Mouse (Mus musculus) small intestine, adult 2 months (tissue): ENCODE data around the gene Pidd1. TPM values are rescaled to one million over a fixed set of nuclear protein-coding genes. Genes with fewer than 3 reads are reported as not detected.

Experiments used
- H3K27ac ChIP-seq: fragments of 200-500 bp; 2 replicates; pipeline ENCODE4 v1.5.1; 2012; ENCODE audit warnings: low read depth, low read length, control low read depth, inconsistent platforms; ENCODE audit not compliant: insufficient read depth
- H3K27me3 ChIP-seq: fragments of 200-500 bp; 2 replicates; pipeline ENCODE4 v1.6.1; 2012; ENCODE audit warnings: mild to moderate bottlenecking, moderate library complexity, low read length, inconsistent platforms; ENCODE audit not compliant: control insufficient read depth, insufficient read depth
- H3K36me3 ChIP-seq: fragments of 200-500 bp; 2 replicates; pipeline ENCODE4 v1.6.1; 2012; ENCODE audit warnings: mild to moderate bottlenecking, low read length, control low read depth, inconsistent platforms; ENCODE audit not compliant: control insufficient read depth, insufficient read depth
- H3K4me1 ChIP-seq: fragments of 200-500 bp; 2 replicates; pipeline ENCODE4 v1.6.1; 2012; ENCODE audit warnings: low read length, inconsistent platforms, mixed read lengths; ENCODE audit not compliant: control insufficient read depth, insufficient read depth, insufficient read length
- H3K4me3 ChIP-seq: fragments of 200-500 bp; 2 replicates; pipeline ENCODE4 v1.5.1; 2012; ENCODE audit warnings: low read depth, mild to moderate bottlenecking, control low read depth, inconsistent platforms, low read length, moderate library complexity
- CTCF ChIP-seq: fragments of 200-500 bp; IDR thresholded peaks from 2 replicates; pipeline ENCODE4 v1.5.1; 2012; ENCODE audit warnings: low read depth, mild to moderate bottlenecking, control low read depth, inconsistent platforms, low read length, moderate library complexity, mixed read lengths; ENCODE audit not compliant: insufficient replicate concordance, insufficient read length; ENCODE audit errors: extremely low read depth
- POLR2A ChIP-seq: fragments of 200-500 bp; IDR thresholded peaks from 2 replicates; pipeline ENCODE4 v1.6.1; 2012; ENCODE audit warnings: low read depth, mild to moderate bottlenecking, control low read depth, inconsistent platforms, low read length, moderate library complexity
- WGBS: fragments of 180-500 bp; shearing (Covaris S2); methylation state at CpG from one replicate; pipeline ENCODE4 v1.1.7; 2018; 5-methylcytosine and 5-hydroxymethylcytosine counted together
- polyA plus RNA-seq: library from polyadenylated mRNA; depleted of rRNA; stranded (reverse); fragments of >200 nt; gene quantifications from 2 replicates; pipeline ENCODE4 v1.2.3, GENCODE M21; 2012

The Pidd1 gene
- polyA plus RNA-seq, 1 experiment: 13.9 TPM

DNA sequence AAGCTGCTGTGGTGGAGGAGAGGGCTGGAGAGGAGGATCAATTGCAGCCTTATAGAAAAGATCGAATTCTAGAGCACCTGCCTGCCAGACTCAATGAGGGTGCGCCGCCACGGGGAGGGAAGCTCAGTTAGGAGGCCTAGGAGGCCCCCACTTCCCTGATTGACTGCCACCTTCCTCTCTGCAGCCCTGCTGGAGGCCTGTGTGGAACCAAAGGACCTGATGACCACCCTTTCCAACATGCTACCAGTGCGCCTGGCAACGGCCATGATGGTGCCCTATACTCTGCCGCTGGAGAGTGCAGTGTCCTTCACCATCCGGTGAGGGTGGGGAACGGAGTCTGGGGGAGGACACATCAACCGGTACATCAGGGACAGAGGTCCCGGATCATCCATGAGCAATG lies 14.8 kb upstream of the Pidd1 start:
- whole genome bisulfite sequencing: 87% methylated on average over 11 of the region's 11 CpGs
- TF ChIP-seq POLR2A: no peak
- no peak for TF ChIP-seq CTCF
- H3K27me3 ChIP-seq: no peaks in the 10 kb centered on the region

DNA sequence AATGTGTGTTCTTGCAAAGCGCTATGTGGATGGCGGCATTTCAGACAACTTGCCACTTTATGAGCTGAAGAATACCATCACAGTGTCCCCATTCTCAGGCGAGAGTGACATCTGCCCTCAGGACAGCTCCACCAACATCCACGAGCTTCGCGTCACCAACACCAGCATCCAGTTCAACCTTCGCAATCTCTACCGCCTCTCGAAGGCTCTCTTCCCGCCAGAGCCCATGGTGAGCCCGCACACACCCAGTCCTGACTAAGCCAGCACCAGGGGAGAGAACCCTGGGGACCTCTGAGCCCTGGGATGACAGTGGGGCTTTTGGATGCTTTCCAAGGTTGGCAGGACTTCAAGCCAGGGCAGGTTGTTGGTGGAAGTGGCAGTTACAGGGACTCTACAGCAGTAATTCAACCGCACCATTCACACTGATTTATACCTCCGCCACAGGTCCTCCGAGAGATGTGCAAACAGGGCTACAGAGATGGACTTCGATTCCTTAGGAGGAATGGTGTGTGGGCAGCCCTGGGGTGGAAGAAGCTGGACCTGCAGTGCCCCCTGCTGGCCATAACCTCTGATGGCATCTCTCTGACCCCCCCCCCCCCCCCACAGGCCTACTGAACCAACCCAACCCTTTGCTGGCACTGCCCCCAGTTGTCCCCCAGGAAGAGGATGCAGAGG lies 14.3 kb upstream of the Pidd1 start:
- Histone ChIP-seq H3K4me3 (no peak overlapping the region), H3K27me3 (no peaks in the 10 kb centered on the region), H3K36me3 (peaks cover 30% of the 10 kb centered on the region), H3K4me1 (peaks cover 39% of the 10 kb centered on the region), H3K27ac (no peak overlapping the region)
- 49% methylated on average over 15 of the region's 15 CpGs for WGBS
- TF ChIP-seq CTCF (peak; percentile 66), POLR2A (no peak)

More for the DNA sequence above, 14.8 kb upstream of the Pidd1 start:
- Histone ChIP-seq H3K27ac (no peak overlapping the region), H3K4me1 (peaks cover 39% of the 10 kb centered on the region), H3K36me3 (peaks cover 30% of the 10 kb centered on the region), H3K4me3 (no peak overlapping the region)

DNA sequence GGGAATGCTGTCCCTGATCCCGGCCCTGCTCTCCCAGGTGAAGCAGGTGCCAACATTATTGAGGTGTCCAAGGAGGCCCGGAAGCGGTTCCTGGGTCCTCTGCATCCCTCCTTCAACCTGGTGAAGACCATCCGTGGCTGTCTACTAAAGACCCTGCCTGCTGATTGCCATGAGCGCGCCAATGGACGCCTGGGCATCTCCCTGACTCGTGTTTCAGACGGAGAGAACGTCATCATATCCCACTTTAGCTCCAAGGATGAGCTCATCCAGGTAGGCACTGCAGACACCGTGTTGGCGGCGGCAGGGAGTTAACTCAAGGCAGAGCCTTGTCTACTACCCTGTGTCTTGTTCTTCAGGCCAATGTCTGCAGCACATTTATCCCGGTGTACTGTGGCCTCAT lies 13.4 kb upstream of the Pidd1 start:
- WGBS: 83% methylated on average over 14 of the region's 14 CpGs
- no peak overlapping the region for H3K4me3 ChIP-seq

DNA sequence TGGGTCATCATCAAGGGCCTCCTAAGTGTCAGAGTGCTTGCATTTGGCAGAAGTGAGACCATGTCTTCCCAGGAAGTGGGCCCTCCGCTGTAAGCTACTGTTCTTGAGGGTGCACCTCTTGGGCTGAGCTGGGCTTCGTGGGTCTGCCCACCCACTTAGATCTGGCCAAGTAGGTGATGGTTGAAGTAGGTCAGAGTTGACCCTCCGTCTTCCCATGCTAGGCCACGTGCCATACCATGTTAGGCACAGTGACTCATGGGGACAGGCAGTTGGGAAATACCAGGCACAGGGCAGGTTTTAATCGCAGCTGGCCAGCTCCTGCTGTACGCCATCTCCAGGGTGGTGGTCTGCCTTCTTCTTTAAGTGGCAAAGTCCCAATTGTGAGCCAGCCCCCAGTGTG lies 12.9 kb upstream of the Pidd1 start:
- Histone ChIP-seq H3K27me3 (no peaks in the 10 kb centered on the region), H3K27ac (peak overlapping the region; percentile 91), H3K36me3 (peaks cover 33% of the 10 kb centered on the region), H3K4me3 (peak overlapping the region; percentile 84), H3K4me1 (peaks cover 32% of the 10 kb centered on the region)
- 53% methylated on average over 6 of the region's 6 CpGs for WGBS
- TF ChIP-seq POLR2A: no peak
- no peak for TF ChIP-seq CTCF

More for the DNA sequence above, 13.4 kb upstream of the Pidd1 start:
- H3K36me3 ChIP-seq: peaks cover 30% of the 10 kb centered on the region
- peaks cover 36% of the 10 kb centered on the region for H3K4me1 ChIP-seq
- no peaks in the 10 kb centered on the region for H3K27me3 ChIP-seq
- no peak for TF ChIP-seq CTCF
- no peak for TF ChIP-seq POLR2A
- no peak overlapping the region for H3K27ac ChIP-seq

DNA sequence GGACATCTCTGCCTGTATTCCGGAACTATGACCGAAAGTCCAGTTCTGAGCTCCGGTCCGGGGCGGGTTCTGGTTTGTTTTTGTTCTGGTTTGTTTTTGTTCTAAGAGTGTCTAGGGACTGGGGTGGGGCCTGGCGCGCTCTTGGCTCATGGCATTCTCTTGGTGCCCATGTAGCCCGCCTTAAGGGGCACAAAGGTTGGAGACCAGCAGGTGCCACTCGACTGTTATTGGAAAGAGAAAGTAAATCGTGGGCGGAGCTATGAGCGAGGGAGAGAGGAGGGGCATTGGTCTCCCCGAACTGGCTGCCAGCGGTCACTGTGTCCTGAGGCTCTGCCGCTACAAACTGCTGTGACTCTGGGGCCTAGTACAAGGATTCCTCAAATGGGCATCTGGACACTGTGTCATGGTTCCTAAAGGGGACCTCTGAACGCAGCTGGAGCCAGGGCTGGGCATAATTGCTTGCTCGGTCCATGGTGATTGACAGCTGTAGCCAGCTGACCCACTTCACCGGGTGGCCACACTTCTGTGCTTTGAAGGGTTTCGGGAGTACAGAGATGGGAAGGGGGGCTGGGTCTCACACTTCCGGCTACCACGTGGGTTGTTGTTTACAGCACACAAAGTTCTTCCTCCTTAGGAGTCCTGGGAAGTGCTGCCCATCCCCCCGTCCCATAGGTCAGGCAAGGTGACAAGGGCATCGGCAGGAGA lies 11.9 kb upstream of the Pidd1 start:
- H3K27me3 ChIP-seq: no peaks in the 10 kb centered on the region
- WGBS: under 1% methylated on average over 23 of the region's 23 CpGs
- H3K4me3 ChIP-seq: peak overlapping the region; percentile 84
- TF ChIP-seq POLR2A (peak; percentile 10; the same call in 1 of the 2 replicates), CTCF (no peak)
- H3K4me1 ChIP-seq: peaks cover 30% of the 10 kb centered on the region
- peaks cover 38% of the 10 kb centered on the region for H3K36me3 ChIP-seq
- H3K27ac ChIP-seq: peak overlapping the region; percentile 91

DNA sequence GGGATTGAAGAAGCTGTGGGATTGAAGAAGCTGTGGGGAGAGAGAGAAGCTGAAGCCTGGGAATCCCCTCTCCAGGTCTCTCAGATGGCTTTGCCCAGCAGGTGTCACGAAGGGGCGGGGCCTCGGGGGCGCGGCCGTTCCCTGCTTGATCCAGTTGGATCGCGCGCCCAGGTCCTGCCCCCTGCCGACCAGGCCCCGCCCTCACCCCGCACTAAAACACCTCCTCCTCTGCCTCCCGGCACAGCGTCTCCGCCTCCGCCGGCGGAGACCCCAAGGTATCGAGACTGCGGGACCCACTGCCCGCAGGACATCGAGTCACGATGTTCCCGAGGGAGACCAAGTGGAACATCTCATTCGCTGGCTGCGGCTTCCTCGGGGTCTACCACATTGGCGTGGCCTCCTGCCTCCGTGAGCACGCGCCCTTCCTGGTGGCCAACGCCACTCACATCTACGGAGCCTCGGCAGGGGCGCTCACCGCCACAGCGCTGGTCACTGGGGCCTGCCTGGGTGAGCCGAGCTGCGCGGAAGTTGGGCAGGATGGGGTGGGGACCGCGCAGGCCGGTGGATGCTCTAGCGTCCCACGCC lies 11.2 kb upstream of the Pidd1 start, which contains the start of gene Pnpla2:
Gene Pnpla2 (plus strand): TSS at position 232 of the 585 bp plus-strand sequence.
- no peak for TF ChIP-seq CTCF
- TF ChIP-seq POLR2A: peak; percentile 93
- WGBS: under 1% methylated on average over 45 of the region's 45 CpGs
- H3K4me1 ChIP-seq: peaks cover 26% of the 10 kb centered on the region
- H3K4me3 ChIP-seq: peak within 1 kb of the TSS; percentile 84
- H3K27me3 ChIP-seq: no peaks in the 10 kb centered on the region
- H3K36me3 ChIP-seq: peaks cover 44% of the 10 kb centered on the region
- H3K27ac ChIP-seq: peak within 1 kb of the TSS; percentile 91

DNA sequence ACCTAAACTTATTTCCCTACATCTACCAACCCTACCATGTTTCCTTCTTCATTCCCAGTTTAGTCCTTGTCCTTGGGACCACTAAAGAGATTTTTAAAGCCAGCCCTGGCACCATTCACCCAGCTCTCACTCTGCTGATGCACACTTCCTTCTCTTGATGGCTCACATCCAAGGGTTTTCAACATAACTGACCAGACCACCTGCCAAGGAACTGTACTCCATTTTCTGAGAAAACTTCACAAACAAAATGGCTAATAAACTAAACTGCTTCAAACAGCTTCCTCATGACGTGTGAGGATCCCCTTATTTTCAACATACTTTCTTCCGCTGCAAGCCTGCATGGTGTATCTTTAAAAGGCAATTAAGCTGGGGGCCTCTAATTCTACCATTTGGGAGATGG lies 9.8 kb upstream of the Pidd1 start:
- TF ChIP-seq POLR2A (no peak), CTCF (no peak)
- Histone ChIP-seq H3K27ac (no peak overlapping the region), H3K4me1 (peaks cover 26% of the 10 kb centered on the region), H3K4me3 (no peak overlapping the region), H3K27me3 (no peaks in the 10 kb centered on the region), H3K36me3 (peaks cover 38% of the 10 kb centered on the region)
- 56% methylated on average over 2 of the region's 2 CpGs for WGBS
